Mouse (Mus musculus) intestine, embryonic 14.5 days (tissue): Measurements from ENCODE around the gene Catspere2. TPM values are rescaled to one million over a fixed set of nuclear protein-coding genes. Genes with fewer than 3 reads are reported as not detected.
"Not testable (repeated sequence)": the region's sequence is repeated elsewhere in the genome, so short reads cannot be mapped to it uniquely, and the experiment has no call there.

Experiments used
- ATAC-seq: fragments of 200-750 bp; cut with Nextera tagmentation; replicated peaks from 2 replicates; pipeline ENCODE4 v1.8.0; 2017; ENCODE audit warnings: low read depth, moderate number of reproducible peaks, moderate TSS enrichment, moderate library complexity; ENCODE audit not compliant: low FRiP score, low TSS enrichment
- DNase-seq: peaks from one replicate; pipeline ENCODE4 v3.0.0-alpha.2; 2018; ENCODE audit warnings: low spot score
- H3K27ac ChIP-seq: fragments of 300-500 bp; sonication (generic); 2 replicates; pipeline ENCODE4 v1.5.1; 2014; ENCODE audit warnings: low read depth, mild to moderate bottlenecking, control low read depth
- H3K27me3 ChIP-seq: fragments of 300-500 bp; sonication (generic); replicated peaks from 2 replicates; pipeline ENCODE4 v1.6.1; 2014; ENCODE audit warnings: low read length, control low read depth; ENCODE audit not compliant: control insufficient read depth, insufficient read depth
- H3K36me3 ChIP-seq: fragments of 300-500 bp; sonication (generic); 2 replicates; pipeline ENCODE4 v1.6.1; 2014; ENCODE audit warnings: low read length, control low read depth; ENCODE audit not compliant: control insufficient read depth, insufficient read depth
- H3K4me1 ChIP-seq: fragments of 300-500 bp; sonication (generic); replicated peaks from 2 replicates; pipeline ENCODE4 v1.6.1; 2014; ENCODE audit warnings: low read length, control low read depth, mixed read lengths; ENCODE audit not compliant: control insufficient read depth, insufficient read depth
- H3K4me2 ChIP-seq: fragments of 300-500 bp; sonication (generic); 2 replicates; pipeline ENCODE4 v1.6.1; 2014; ENCODE audit warnings: low read length
- H3K4me3 ChIP-seq: fragments of 300-500 bp; sonication (generic); 2 replicates; pipeline ENCODE4 v1.5.1; 2014; ENCODE audit warnings: low read depth, low read length, control low read depth, mixed read lengths
- H3K9ac ChIP-seq: fragments of 300-500 bp; sonication (generic); 2 replicates; pipeline ENCODE4 v1.6.1; 2014; ENCODE audit warnings: mild to moderate bottlenecking, low read length
- H3K9me3 ChIP-seq: fragments of 300-500 bp; sonication (generic); 2 replicates; pipeline ENCODE4 v1.6.1; 2016; ENCODE audit warnings: low read length, control low read depth; ENCODE audit not compliant: control insufficient read depth
- WGBS: fragments of 180-500 bp; shearing (Covaris S2); extraction: QIAGEN DNeasy Blood & Tissue Kit; methylation state at CpG from one replicate; pipeline ENCODE4 v1.1.7; 2014; 5-methylcytosine and 5-hydroxymethylcytosine counted together
- polyA plus RNA-seq: library from polyadenylated mRNA; unstranded; fragments of >200 nt; fragmentation: Nextera tagmentation; extraction: Ambion mirVana; gene quantifications from 2 replicates; pipeline ENCODE4 v1.2.1, GENCODE M21; 2014

Gene Catspere2
- polyA plus RNA-seq, 1 experiment from 2014 or later = 0.14 TPM

GRCm38 (mm10) chr1:178205701-178206325 is 222.6 kb downstream of the Catspere2 start:
- no peak overlapping the region for H3K9ac ChIP-seq
- no peak overlapping the region for H3K27ac ChIP-seq
- H3K4me1 ChIP-seq = no peaks in the 10 kb centered on the region
- H3K4me2 ChIP-seq = no peak overlapping the region
- no peaks in the 10 kb centered on the region for H3K27me3 ChIP-seq
- DNase-seq = no peak
- H3K9me3 ChIP-seq = peaks cover 4% of the 10 kb centered on the region; the same call in 1 of the 2 replicates
- WGBS = 86% methylated on average over 10 of the region's 10 CpGs
- no peaks in the 10 kb centered on the region for H3K36me3 ChIP-seq
- H3K4me3 ChIP-seq = no peak overlapping the region
- ATAC-seq = no peak

- H3K9me3 ChIP-seq, H3K27ac ChIP-seq, H3K4me2 ChIP-seq, H3K36me3 ChIP-seq, H3K9ac ChIP-seq, DNase-seq, H3K4me1 ChIP-seq, H3K27me3 ChIP-seq, H3K4me3 ChIP-seq, ATAC-seq: not testable (repeated sequence)
- 87% methylated on average over 4 of the region's 4 CpGs for WGBS
Observed at GRCm38 (mm10) chr1:178207856-178208255, 224.6 kb downstream of the Catspere2 start.

- no peak overlapping the region for H3K27ac ChIP-seq
- H3K4me1 ChIP-seq = no peaks in the 10 kb centered on the region
- no peaks in the 10 kb centered on the region for H3K9me3 ChIP-seq
- H3K27me3 ChIP-seq = no peaks in the 10 kb centered on the region
- ATAC-seq = no peak
- H3K36me3 ChIP-seq = no peaks in the 10 kb centered on the region
- no peak overlapping the region for H3K4me2 ChIP-seq
- H3K9ac ChIP-seq = no peak overlapping the region
- DNase-seq = no peak
- H3K4me3 ChIP-seq = no peak overlapping the region
Observed at GRCm38 (mm10) chr1:178209966-178210365, 226.7 kb downstream of the Catspere2 start.

GRCm38 (mm10) chr1:178217157-178217556 is 233.9 kb downstream of the Catspere2 start:
- no peak overlapping the region for H3K4me3 ChIP-seq
- no peak overlapping the region for H3K9ac ChIP-seq
- no peaks in the 10 kb centered on the region for H3K27me3 ChIP-seq
- no peak for ATAC-seq
- no peak overlapping the region for H3K4me2 ChIP-seq
- H3K36me3 ChIP-seq = no peaks in the 10 kb centered on the region
- H3K27ac ChIP-seq = no peak overlapping the region
- H3K4me1 ChIP-seq = no peaks in the 10 kb centered on the region; the same call in 1 of the 2 replicates
- no peak for DNase-seq
- H3K9me3 ChIP-seq = no peaks in the 10 kb centered on the region

GRCm38 (mm10) chr1:178218305-178218704 is 235.1 kb downstream of the Catspere2 start:
- ATAC-seq (no peak), DNase-seq (no peak)
- Histone ChIP-seq H3K27ac (no peak overlapping the region), H3K4me2 (no peak overlapping the region), H3K9ac (no peak overlapping the region), H3K9me3 (no peaks in the 10 kb centered on the region), H3K36me3 (no peaks in the 10 kb centered on the region), H3K4me1 (no peaks in the 10 kb centered on the region; the same call in 1 of the 2 replicates), H3K27me3 (no peaks in the 10 kb centered on the region), H3K4me3 (no peak overlapping the region)

- Histone ChIP-seq H3K4me2 (no peak overlapping the region), H3K4me1 (no peaks in the 10 kb centered on the region; the same call in 1 of the 2 replicates), H3K27ac (no peak overlapping the region), H3K27me3 (no peaks in the 10 kb centered on the region), H3K36me3 (no peaks in the 10 kb centered on the region), H3K9me3 (peaks cover under 1% of the 10 kb centered on the region; the same call in 1 of the 2 replicates), H3K4me3 (no peak overlapping the region), H3K9ac (no peak overlapping the region)
- DNase-seq (no peak), ATAC-seq (no peak)
- 67% methylated on average over 5 of the region's 5 CpGs for WGBS
Observed at GRCm38 (mm10) chr1:178219166-178220077, 236.2 kb downstream of the Catspere2 start.

Other genes starting within 250 kb of the Catspere2 start
- gene Adss, start 186.9 kb upstream of the Catspere2 start, polyA plus RNA-seq = 47.4 and 51.0 TPM in 2 replicates
- gene Desi2, start 204.0 kb downstream of the Catspere2 start, polyA plus RNA-seq = 18.6 and 23.4 TPM in 2 replicates